Mouse (Mus musculus) liver, embryonic 11.5 days (tissue): ENCODE measurements around the gene Cdkal1. TPM values are rescaled to one million over a fixed set of nuclear protein-coding genes. Genes with fewer than 3 reads are reported as not detected.

Experiments
- ATAC-seq: fragments of 200-750 bp; cut with Nextera tagmentation; replicated peaks from 2 replicates; pipeline ENCODE4 v1.8.0; 2017; ENCODE audit warnings: moderate number of reproducible peaks, mild to moderate bottlenecking, moderate TSS enrichment, moderate library complexity; ENCODE audit not compliant: low FRiP score
- DNase-seq: peaks from one replicate; pipeline ENCODE4 v3.0.0-alpha.2; 2017; ENCODE audit warnings: low spot score
- H3K27ac ChIP-seq: fragments of 300-500 bp; sonication (generic); 2 replicates; pipeline ENCODE4 v1.5.1; 2014; ENCODE audit warnings: mild to moderate bottlenecking, low read depth, low read length, control low read depth
- H3K27me3 ChIP-seq: fragments of 300-500 bp; sonication (generic); replicated peaks from 2 replicates; pipeline ENCODE4 v1.6.1; 2014; ENCODE audit warnings: low read length, mixed read lengths; ENCODE audit not compliant: control insufficient read depth, insufficient read depth
- H3K36me3 ChIP-seq: fragments of 300-500 bp; sonication (generic); 2 replicates; pipeline ENCODE4 v1.6.1; 2014; ENCODE audit warnings: mild to moderate bottlenecking, low read length, moderate library complexity, mixed read lengths; ENCODE audit not compliant: control insufficient read depth, insufficient read depth
- H3K4me1 ChIP-seq: fragments of 300-500 bp; sonication (generic); replicated peaks from 2 replicates; pipeline ENCODE4 v1.6.1; 2014; ENCODE audit warnings: low read length, mixed read lengths; ENCODE audit not compliant: control insufficient read depth, insufficient read depth
- H3K4me2 ChIP-seq: fragments of 300-500 bp; sonication (generic); 2 replicates; pipeline ENCODE4 v1.6.1; 2014; ENCODE audit warnings: mild to moderate bottlenecking, control low read depth, moderate library complexity
- H3K4me3 ChIP-seq: fragments of 300-500 bp; sonication (generic); 2 replicates; pipeline ENCODE4 v1.5.1; 2014; ENCODE audit warnings: low read depth, low read length, control low read depth
- H3K9ac ChIP-seq: fragments of 300-500 bp; sonication (generic); 2 replicates; pipeline ENCODE4 v1.6.1; 2014; ENCODE audit warnings: low read depth, low read length, control low read depth
- H3K9me3 ChIP-seq: fragments of 300-500 bp; sonication (generic); 2 replicates; pipeline ENCODE4 v1.6.1; 2016; ENCODE audit warnings: low read length, inconsistent platforms, mixed read lengths; ENCODE audit not compliant: control insufficient read depth
- WGBS: fragments of 180-500 bp; shearing (Covaris S2); extraction: QIAGEN DNeasy Blood & Tissue Kit; methylation state at CpG from one replicate; pipeline ENCODE4 v1.1.7; 2014; 5-methylcytosine and 5-hydroxymethylcytosine counted together
- polyA plus RNA-seq: library from polyadenylated mRNA; unstranded; fragments of >200 nt; fragmentation: Nextera tagmentation; extraction: Ambion mirVana; gene quantifications from 2 replicates; pipeline ENCODE4 v1.2.1, GENCODE M21; 2014

Gene Cdkal1
- polyA plus RNA-seq, 1 experiment from 2014 or later = 26.3 TPM

GRCm38 (mm10) chr13:29838409-29839047 lies 16.9 kb downstream of the Cdkal1 start:
- H3K4me1 ChIP-seq = no peaks in the 10 kb centered on the region
- no peak overlapping the region for H3K9ac ChIP-seq
- no peak overlapping the region for H3K4me2 ChIP-seq
- H3K27ac ChIP-seq = no peak overlapping the region
- H3K4me3 ChIP-seq = no peak overlapping the region
- H3K9me3 ChIP-seq = no peaks in the 10 kb centered on the region
- no peaks in the 10 kb centered on the region for H3K27me3 ChIP-seq
- 63% methylated on average over 5 of the region's 5 CpGs for WGBS
- ATAC-seq = no peak
- no peak for DNase-seq
- no peaks in the 10 kb centered on the region; the same call in 1 of the 2 replicates for H3K36me3 ChIP-seq

GRCm38 (mm10) chr13:29835170-29835569 lies 20.3 kb downstream of the Cdkal1 start:
- H3K9ac ChIP-seq = no peak overlapping the region
- no peaks in the 10 kb centered on the region; the same call in 1 of the 2 replicates for H3K4me1 ChIP-seq
- no peak for DNase-seq
- WGBS = 40% methylated on average over 4 of the region's 4 CpGs
- H3K4me3 ChIP-seq = no peak overlapping the region
- H3K27me3 ChIP-seq = no peaks in the 10 kb centered on the region
- no peaks in the 10 kb centered on the region; the same call in 1 of the 2 replicates for H3K36me3 ChIP-seq
- H3K9me3 ChIP-seq = no peaks in the 10 kb centered on the region
- H3K27ac ChIP-seq = no peak overlapping the region
- ATAC-seq = no peak
- no peak overlapping the region for H3K4me2 ChIP-seq

GRCm38 (mm10) chr13:29833751-29834150 lies 21.7 kb downstream of the Cdkal1 start:
- H3K4me2 ChIP-seq = no peak overlapping the region
- H3K27me3 ChIP-seq = no peaks in the 10 kb centered on the region
- no peak for DNase-seq
- no peak overlapping the region for H3K27ac ChIP-seq
- no peaks in the 10 kb centered on the region; the same call in 1 of the 2 replicates for H3K4me1 ChIP-seq
- no peak for ATAC-seq
- no peaks in the 10 kb centered on the region; the same call in 1 of the 2 replicates for H3K36me3 ChIP-seq
- 81% methylated on average over 8 of the region's 8 CpGs for WGBS
- H3K9me3 ChIP-seq = no peaks in the 10 kb centered on the region
- H3K9ac ChIP-seq = no peak overlapping the region
- H3K4me3 ChIP-seq = no peak overlapping the region

GRCm38 (mm10) chr13:29831126-29831525 lies 24.3 kb downstream of the Cdkal1 start:
- no peak overlapping the region for H3K27ac ChIP-seq
- H3K4me3 ChIP-seq = no peak overlapping the region
- H3K27me3 ChIP-seq = no peaks in the 10 kb centered on the region
- peaks cover 9% of the 10 kb centered on the region for H3K4me1 ChIP-seq
- H3K36me3 ChIP-seq = no peaks in the 10 kb centered on the region
- H3K9me3 ChIP-seq = no peaks in the 10 kb centered on the region
- H3K9ac ChIP-seq = no peak overlapping the region
- no peak overlapping the region for H3K4me2 ChIP-seq
- ATAC-seq = no peak
- DNase-seq = no peak
- WGBS = 83% methylated on average over 4 of the region's 4 CpGs

GRCm38 (mm10) chr13:29828032-29828431 lies 27.4 kb downstream of the Cdkal1 start:
- H3K4me1 ChIP-seq = peaks cover 15% of the 10 kb centered on the region
- ATAC-seq (0 out of 2 replicates have a peak, but pooled peaks have one; percentile 10), DNase-seq (no peak)
- H3K9me3 ChIP-seq = no peaks in the 10 kb centered on the region
- no peaks in the 10 kb centered on the region for H3K36me3 ChIP-seq
- H3K4me2 ChIP-seq = no peak overlapping the region
- no peak overlapping the region for H3K9ac ChIP-seq
- H3K4me3 ChIP-seq = no peak overlapping the region
- no peaks in the 10 kb centered on the region for H3K27me3 ChIP-seq
- 42% methylated on average over 1 of the region's 1 CpGs for WGBS
- H3K27ac ChIP-seq = no peak overlapping the region

GRCm38 (mm10) chr13:29826469-29826868 lies 29.0 kb downstream of the Cdkal1 start:
- no peaks in the 10 kb centered on the region for H3K9me3 ChIP-seq
- H3K4me1 ChIP-seq = peaks cover 15% of the 10 kb centered on the region
- H3K4me2 ChIP-seq = no peak overlapping the region
- DNase-seq (no peak), ATAC-seq (0 out of 2 replicates have a peak, but pooled peaks have one; percentile 53)
- H3K27ac ChIP-seq = no peak overlapping the region
- 36% methylated on average over 2 of the region's 2 CpGs for WGBS
- H3K9ac ChIP-seq = no peak overlapping the region
- no peaks in the 10 kb centered on the region for H3K36me3 ChIP-seq
- H3K4me3 ChIP-seq = no peak overlapping the region
- H3K27me3 ChIP-seq = no peaks in the 10 kb centered on the region

GRCm38 (mm10) chr13:29826041-29826440 lies 29.4 kb downstream of the Cdkal1 start:
- Histone ChIP-seq H3K4me1 (peaks cover 15% of the 10 kb centered on the region), H3K27me3 (no peaks in the 10 kb centered on the region), H3K9ac (no peak overlapping the region), H3K27ac (no peak overlapping the region), H3K9me3 (no peaks in the 10 kb centered on the region), H3K36me3 (no peaks in the 10 kb centered on the region), H3K4me2 (no peak overlapping the region), H3K4me3 (no peak overlapping the region)
- DNase-seq = no peak
- ATAC-seq = no peak

GRCm38 (mm10) chr13:29824797-29825196 lies 30.7 kb downstream of the Cdkal1 start:
- no peak overlapping the region for H3K9ac ChIP-seq
- DNase-seq (no peak), ATAC-seq (no peak)
- no peak overlapping the region for H3K4me3 ChIP-seq
- H3K4me1 ChIP-seq = peaks cover 21% of the 10 kb centered on the region
- no peak overlapping the region for H3K4me2 ChIP-seq
- WGBS = 83% methylated on average over 4 of the region's 4 CpGs
- no peaks in the 10 kb centered on the region for H3K27me3 ChIP-seq
- H3K9me3 ChIP-seq = no peaks in the 10 kb centered on the region
- H3K36me3 ChIP-seq = no peaks in the 10 kb centered on the region
- H3K27ac ChIP-seq = no peak overlapping the region

GRCm38 (mm10) chr13:29824326-29824725 lies 31.1 kb downstream of the Cdkal1 start:
- 81% methylated on average over 8 of the region's 8 CpGs for WGBS
- no peak for DNase-seq
- no peak for ATAC-seq
- no peaks in the 10 kb centered on the region for H3K9me3 ChIP-seq
- no peaks in the 10 kb centered on the region for H3K27me3 ChIP-seq
- no peak overlapping the region for H3K27ac ChIP-seq
- H3K9ac ChIP-seq = no peak overlapping the region
- H3K36me3 ChIP-seq = no peaks in the 10 kb centered on the region
- H3K4me2 ChIP-seq = no peak overlapping the region
- peaks cover 22% of the 10 kb centered on the region for H3K4me1 ChIP-seq
- no peak overlapping the region for H3K4me3 ChIP-seq
